Mouse (Mus musculus) midbrain, embryonic 14.5 days (tissue): ENCODE data around the gene Aoc3. TPM values are rescaled to one million over a fixed set of nuclear protein-coding genes. Genes with fewer than 3 reads are reported as not detected.
"Not testable (repeated sequence)": the region's sequence is repeated elsewhere in the genome, so short reads cannot be mapped to it uniquely, and the experiment has no call there.

ENCODE experiments used
- ATAC-seq: fragments of 200-750 bp; cut with Nextera tagmentation; 2 replicates; pipeline ENCODE4 v1.8.0; 2017; ENCODE audit warnings: moderate number of reproducible peaks, moderate library complexity; ENCODE audit not compliant: low FRiP score, low TSS enrichment
- DNase-seq: peaks from one replicate; pipeline ENCODE4 v3.0.0-alpha.2; 2015
- H3K27ac ChIP-seq: fragments of 300-500 bp; sonication (generic); replicated peaks from 2 replicates; pipeline ENCODE4 v1.5.1; 2014; ENCODE audit warnings: mild to moderate bottlenecking, low read depth, low read length, moderate library complexity
- H3K27me3 ChIP-seq: fragments of 300-500 bp; sonication (generic); 2 replicates; pipeline ENCODE4 v1.6.1; 2014; ENCODE audit warnings: low read length, control low read depth, mixed read lengths; ENCODE audit not compliant: control insufficient read depth, insufficient read depth
- H3K36me3 ChIP-seq: fragments of 300-500 bp; sonication (generic); 2 replicates; pipeline ENCODE4 v1.6.1; 2014; ENCODE audit warnings: low read length, control low read depth; ENCODE audit not compliant: control insufficient read depth, insufficient read depth
- H3K4me1 ChIP-seq: fragments of 300-500 bp; sonication (generic); 2 replicates; pipeline ENCODE4 v1.6.1; 2014; ENCODE audit warnings: mild to moderate bottlenecking, antibody characterized with exemption, low read length, control low read depth; ENCODE audit not compliant: control insufficient read depth, insufficient read depth
- H3K4me2 ChIP-seq: fragments of 300-500 bp; sonication (generic); 2 replicates; pipeline ENCODE4 v1.6.1; 2014; ENCODE audit warnings: mild to moderate bottlenecking, low read length, moderate library complexity
- H3K4me3 ChIP-seq: fragments of 300-500 bp; sonication (generic); replicated peaks from 2 replicates; pipeline ENCODE4 v1.5.1; 2014; ENCODE audit warnings: low read depth, low read length
- H3K9ac ChIP-seq: fragments of 300-500 bp; sonication (generic); replicated peaks from 2 replicates; pipeline ENCODE4 v1.6.1; 2014; ENCODE audit warnings: mild to moderate bottlenecking, low read length, moderate library complexity
- H3K9me3 ChIP-seq: fragments of 300-500 bp; sonication (generic); 2 replicates; pipeline ENCODE4 v1.6.1; 2016; ENCODE audit warnings: low read length, control low read depth, mixed read lengths; ENCODE audit not compliant: control insufficient read depth
- WGBS: fragments of 180-500 bp; shearing (Covaris S2); extraction: QIAGEN DNeasy Blood & Tissue Kit; methylation state at CpG from one replicate; pipeline ENCODE4 v1.1.7; 2014; 5-methylcytosine and 5-hydroxymethylcytosine counted together
- polyA plus RNA-seq: library from polyadenylated mRNA; unstranded; fragments of >200 nt; fragmentation: Nextera tagmentation; extraction: Ambion mirVana; gene quantifications from 2 replicates; pipeline ENCODE4 v1.2.1, GENCODE M21; 2014

Aoc3 gene
- polyA plus RNA-seq, 1 experiment from 2014 or later: 0.04 TPM

GRCm38 (mm10) chr11:101323609-101324008 lies 6.8 kb upstream of the Aoc3 start:
- no peak overlapping the region for H3K4me3 ChIP-seq
- H3K36me3 ChIP-seq: peaks cover 76% of the 10 kb centered on the region
- no peak overlapping the region for H3K4me2 ChIP-seq
- no peak overlapping the region for H3K27ac ChIP-seq
- no peaks in the 10 kb centered on the region for H3K27me3 ChIP-seq
- H3K4me1 ChIP-seq: no peaks in the 10 kb centered on the region
- no peaks in the 10 kb centered on the region for H3K9me3 ChIP-seq
- peak; percentile 84 for DNase-seq
- no peak overlapping the region for H3K9ac ChIP-seq
- no peak for ATAC-seq
- 7% methylated on average over 4 of the region's 4 CpGs for WGBS

GRCm38 (mm10) chr11:101324763-101325162 lies 5.6 kb upstream of the Aoc3 start, which contains the start of gene Aoc2:
Aoc2 (plus strand) TSS chr11:101325063.
- H3K27me3 ChIP-seq: no peaks in the 10 kb centered on the region
- no peak within 1 kb of the TSS for H3K27ac ChIP-seq
- H3K4me2 ChIP-seq: no peak within 1 kb of the TSS
- DNase-seq: no peak
- H3K4me1 ChIP-seq: no peaks in the 10 kb centered on the region
- no peak for ATAC-seq
- no peak within 1 kb of the TSS for H3K4me3 ChIP-seq
- H3K9me3 ChIP-seq: no peaks in the 10 kb centered on the region
- peaks cover 66% of the 10 kb centered on the region for H3K36me3 ChIP-seq
- H3K9ac ChIP-seq: no peak within 1 kb of the TSS
- WGBS: 92% methylated on average over 5 of the region's 5 CpGs

GRCm38 (mm10) chr11:101325201-101325600 lies 5.2 kb upstream of the Aoc3 start:
- not testable (repeated sequence) for H3K9me3 ChIP-seq, H3K4me2 ChIP-seq, ATAC-seq, H3K27me3 ChIP-seq, H3K9ac ChIP-seq, DNase-seq, H3K4me3 ChIP-seq, H3K4me1 ChIP-seq, H3K27ac ChIP-seq
- peaks cover 61% of the 10 kb centered on the region for H3K36me3 ChIP-seq
- 97% methylated on average over 11 of the region's 11 CpGs for WGBS

- DNase-seq: no peak
- Histone ChIP-seq H3K36me3 (peaks cover 52% of the 10 kb centered on the region), H3K4me1 (no peaks in the 10 kb centered on the region), H3K27me3 (no peaks in the 10 kb centered on the region), H3K9ac (no peak overlapping the region), H3K9me3 (no peaks in the 10 kb centered on the region), H3K27ac (no peak overlapping the region), H3K4me2 (no peak overlapping the region), H3K4me3 (no peak overlapping the region)
- no peak for ATAC-seq
- 92% methylated on average over 11 of the region's 11 CpGs for WGBS
These were observed 4.3 kb upstream of the Aoc3 start for GRCm38 (mm10) chr11:101326147-101326546.

GRCm38 (mm10) chr11:101327311-101327710 lies 3.1 kb upstream of the Aoc3 start:
- Histone ChIP-seq H3K9me3 (no peaks in the 10 kb centered on the region), H3K4me3 (no peak overlapping the region), H3K9ac (no peak overlapping the region), H3K27me3 (no peaks in the 10 kb centered on the region), H3K36me3 (peaks cover 40% of the 10 kb centered on the region), H3K4me2 (no peak overlapping the region), H3K4me1 (no peaks in the 10 kb centered on the region), H3K27ac (no peak overlapping the region)
- no peak for DNase-seq
- WGBS: 57% methylated on average over 3 of the region's 3 CpGs
- ATAC-seq: no peak

- H3K9me3 ChIP-seq: no peaks in the 10 kb centered on the region
- no peak overlapping the region for H3K4me3 ChIP-seq
- H3K27ac ChIP-seq: no peak overlapping the region
- DNase-seq (no peak), ATAC-seq (no peak)
- H3K36me3 ChIP-seq: peaks cover 23% of the 10 kb centered on the region
- no peak overlapping the region for H3K9ac ChIP-seq
- no peaks in the 10 kb centered on the region for H3K27me3 ChIP-seq
- no peak overlapping the region for H3K4me2 ChIP-seq
- no peaks in the 10 kb centered on the region for H3K4me1 ChIP-seq
- WGBS: 86% methylated on average over 6 of the region's 6 CpGs
These were observed 1.3 kb upstream of the Aoc3 start for GRCm38 (mm10) chr11:101328941-101329635.

GRCm38 (mm10) chr11:101330961-101331360 lies 556 bp downstream of the Aoc3 start:
- not testable (repeated sequence) for H3K36me3 ChIP-seq, H3K4me1 ChIP-seq, H3K9ac ChIP-seq, ATAC-seq, H3K27me3 ChIP-seq, H3K9me3 ChIP-seq, H3K27ac ChIP-seq, H3K4me2 ChIP-seq, H3K4me3 ChIP-seq, DNase-seq
- 84% methylated on average over 6 of the region's 6 CpGs for WGBS

- H3K9me3 ChIP-seq: no peaks in the 10 kb centered on the region
- no peak overlapping the region for H3K4me3 ChIP-seq
- DNase-seq (no peak), ATAC-seq (no peak)
- no peaks in the 10 kb centered on the region for H3K27me3 ChIP-seq
- no peaks in the 10 kb centered on the region for H3K36me3 ChIP-seq
- no peak overlapping the region for H3K9ac ChIP-seq
- 89% methylated on average over 3 of the region's 3 CpGs for WGBS
- H3K4me2 ChIP-seq: no peak overlapping the region
- peaks cover 3% of the 10 kb centered on the region; the same call in 1 of the 2 replicates for H3K4me1 ChIP-seq
- H3K27ac ChIP-seq: no peak overlapping the region
These were observed 2.1 kb downstream of the Aoc3 start for GRCm38 (mm10) chr11:101332537-101332936.

GRCm38 (mm10) chr11:101334023-101334422 lies 3.6 kb downstream of the Aoc3 start:
- ATAC-seq (no peak), DNase-seq (no peak)
- Histone ChIP-seq H3K27ac (no peak overlapping the region), H3K4me2 (no peak overlapping the region), H3K9ac (no peak overlapping the region), H3K4me1 (peaks cover 13% of the 10 kb centered on the region; the same call in 1 of the 2 replicates), H3K36me3 (no peaks in the 10 kb centered on the region), H3K4me3 (no peak overlapping the region), H3K9me3 (no peaks in the 10 kb centered on the region), H3K27me3 (no peaks in the 10 kb centered on the region)
- 13% methylated on average over 10 of the region's 10 CpGs for WGBS
